Mouse (Mus musculus) spleen, adult 18-20 months (tissue): Measurements from ENCODE around the gene Mettl24.
"Not testable (repeated sequence)": the region's sequence is repeated elsewhere in the genome, so short reads cannot be mapped to it uniquely, and the experiment has no call there.

Source experiments
- DNase-seq, 2 experiments: peaks; one replicate each; pipeline ENCODE4 v3.0.0; 2022; ENCODE audit warnings: mixed read lengths in 2 of 2

Mettl24 gene

GRCm38 (mm10) chr10:40740696-40741095 is 57.6 kb downstream of the Mettl24 start:
- DNase-seq: no peak

DNA sequence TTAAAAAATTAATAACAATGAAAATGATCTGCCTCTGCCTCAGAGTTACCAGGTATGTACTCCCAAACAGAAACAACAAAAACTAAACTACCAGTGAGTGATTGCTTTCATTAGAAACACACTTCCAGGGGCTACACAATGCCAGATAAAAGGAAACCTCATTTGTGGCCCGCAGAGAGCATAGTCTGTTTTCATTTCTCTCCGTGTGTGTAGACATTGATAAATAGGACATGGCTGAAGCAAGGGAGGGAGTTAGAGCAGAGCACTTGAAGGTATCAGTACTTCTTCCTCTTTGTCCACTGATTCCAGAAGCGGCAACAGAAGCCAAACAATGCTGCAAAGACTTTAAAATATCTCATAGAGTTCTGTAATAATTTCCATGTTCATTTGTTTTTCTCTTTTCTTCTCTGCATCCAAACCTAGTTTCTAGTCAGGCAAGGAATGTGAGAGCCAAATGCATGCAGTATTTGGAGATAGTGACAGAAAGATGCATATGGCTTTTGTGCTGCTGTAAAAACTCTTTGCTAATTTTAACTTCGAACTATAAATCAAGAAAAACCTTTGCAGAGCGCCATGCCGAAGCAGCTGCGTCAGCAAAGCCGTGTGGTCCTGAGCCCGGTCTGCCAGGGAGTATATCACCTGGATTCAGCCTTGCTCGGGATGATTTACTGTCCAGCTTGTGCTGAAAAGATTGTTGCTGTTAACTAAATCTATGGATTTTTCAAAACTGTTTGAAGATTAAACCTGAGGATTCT is 67.4 kb downstream of the Mettl24 start:
- DNase-seq: no peak

- DNase-seq: no peak
These were observed 68.1 kb downstream of the Mettl24 start for GRCm38 (mm10) chr10:40751157-40751556.

DNA sequence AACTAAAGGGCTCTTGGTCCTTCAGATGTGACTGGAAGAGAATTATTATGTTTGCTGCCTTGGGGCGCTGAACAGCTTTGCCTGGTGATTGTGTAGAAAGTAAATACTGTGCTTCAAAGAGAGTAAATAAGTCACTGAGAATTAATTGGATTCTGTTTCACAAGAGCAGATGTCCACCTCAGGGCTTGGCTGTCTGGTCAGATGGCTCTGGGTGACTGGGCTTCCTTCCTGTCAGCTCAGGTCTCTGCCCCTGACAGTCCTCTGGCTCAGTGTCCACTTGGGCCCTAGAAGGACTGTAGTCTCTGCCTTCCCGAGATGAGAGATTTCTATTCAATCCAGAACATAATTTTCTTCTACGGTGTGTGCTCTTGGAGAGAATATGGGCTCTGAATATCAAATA is 70.0 kb downstream of the Mettl24 start:
- DNase-seq: no peak

- no peak for DNase-seq
These were observed 75.3 kb downstream of the Mettl24 start for GRCm38 (mm10) chr10:40758171-40759010.

DNA sequence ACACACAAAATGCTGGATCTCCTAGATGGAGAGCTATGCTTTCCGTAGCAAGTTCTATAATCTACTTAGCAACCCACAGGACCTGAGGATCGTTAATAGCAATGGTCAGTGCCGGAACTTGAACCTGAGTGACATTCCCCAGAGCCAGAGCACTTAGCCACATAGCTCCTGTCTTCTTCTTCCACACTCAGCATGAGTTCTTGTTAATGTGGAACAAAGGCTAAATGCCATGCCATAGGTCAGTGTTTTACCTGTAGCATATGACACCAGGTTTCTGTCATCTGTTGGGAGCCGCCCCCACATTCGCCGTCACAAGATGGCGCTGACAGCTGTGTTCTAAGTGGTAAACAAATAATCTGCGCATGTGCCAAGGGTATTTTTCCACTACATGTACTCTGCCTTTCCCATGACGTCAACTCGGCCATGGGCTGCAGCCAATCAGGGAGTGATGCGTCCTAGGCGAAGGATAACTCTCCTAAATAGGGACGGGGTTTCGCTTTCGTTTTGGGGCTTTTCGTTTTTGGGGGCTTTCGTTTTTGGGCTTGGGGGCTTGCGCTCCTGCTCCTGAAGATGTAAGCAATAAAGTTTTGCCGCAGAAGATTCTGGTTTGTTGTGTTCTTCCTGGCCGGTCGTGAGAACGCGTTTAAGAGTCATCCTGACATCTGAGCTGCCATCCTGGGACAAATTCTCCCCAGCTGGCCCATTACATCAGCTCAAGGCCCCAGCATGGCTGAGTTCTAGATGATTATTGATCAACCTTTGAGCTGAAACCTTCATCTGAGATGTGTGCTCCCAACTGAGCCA is 76.5 kb downstream of the Mettl24 start:
- DNase-seq: not testable (repeated sequence)

GRCm38 (mm10) chr10:40760195-40761009 is 77.3 kb downstream of the Mettl24 start:
- no peak for DNase-seq

DNA sequence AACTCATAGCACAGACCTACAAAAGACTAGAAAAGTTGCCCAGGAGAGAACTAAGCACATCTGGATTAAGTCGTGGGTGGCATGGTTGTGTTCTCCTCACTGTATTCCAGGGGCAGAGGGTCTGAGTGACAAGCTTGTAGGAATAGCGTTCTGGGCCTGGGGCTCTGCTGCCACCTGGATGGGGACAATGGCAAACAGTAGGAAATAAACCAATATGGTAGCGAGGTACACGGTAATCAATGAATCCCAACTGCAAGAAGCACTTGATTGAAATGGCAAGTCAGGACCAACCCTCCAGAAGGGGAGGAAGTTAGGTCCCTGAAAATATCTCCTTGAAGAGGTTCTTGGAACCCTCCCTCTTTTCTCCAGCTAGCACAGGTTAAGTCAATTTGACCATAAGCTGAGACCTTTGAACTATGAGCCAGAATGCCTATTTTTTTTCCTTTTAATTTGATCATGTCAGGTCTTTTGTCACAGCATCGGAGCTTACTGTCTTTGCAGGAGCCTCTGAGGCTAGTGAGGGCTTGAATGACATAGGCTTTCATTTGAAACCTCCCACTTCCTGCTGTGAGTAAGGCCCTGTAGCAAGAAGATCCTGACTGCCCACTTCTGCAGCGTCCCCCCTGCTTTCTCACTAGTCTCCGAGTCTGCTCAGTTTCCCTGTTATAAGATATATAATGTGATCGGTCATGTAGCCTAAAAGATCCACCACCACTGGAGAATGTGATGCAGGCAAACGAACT is 78.1 kb downstream of the Mettl24 start:
- no peak for DNase-seq

DNA sequence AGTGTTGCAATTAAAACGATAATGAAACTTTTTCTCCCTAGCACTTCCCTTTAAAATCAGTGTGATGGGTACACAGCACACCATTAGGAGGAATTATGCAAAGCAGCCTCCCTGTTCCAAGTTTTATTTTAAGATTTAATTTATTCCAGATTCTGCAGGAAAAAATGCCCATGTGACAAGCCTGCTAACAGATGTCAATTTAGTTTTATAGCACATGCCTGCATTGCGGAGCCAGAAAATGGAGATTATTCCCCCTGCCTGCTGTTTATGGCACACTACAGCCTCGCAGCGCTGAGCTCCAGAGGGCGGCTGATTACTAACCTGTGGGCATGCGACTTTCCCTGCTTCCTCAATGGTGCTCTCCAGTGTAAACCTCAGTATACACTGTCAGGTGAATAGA is 79.5 kb downstream of the Mettl24 start:
- DNase-seq: no peak

GRCm38 (mm10) chr10:40763084-40763720 is 80.1 kb downstream of the Mettl24 start:
- DNase-seq: no peak

DNA sequence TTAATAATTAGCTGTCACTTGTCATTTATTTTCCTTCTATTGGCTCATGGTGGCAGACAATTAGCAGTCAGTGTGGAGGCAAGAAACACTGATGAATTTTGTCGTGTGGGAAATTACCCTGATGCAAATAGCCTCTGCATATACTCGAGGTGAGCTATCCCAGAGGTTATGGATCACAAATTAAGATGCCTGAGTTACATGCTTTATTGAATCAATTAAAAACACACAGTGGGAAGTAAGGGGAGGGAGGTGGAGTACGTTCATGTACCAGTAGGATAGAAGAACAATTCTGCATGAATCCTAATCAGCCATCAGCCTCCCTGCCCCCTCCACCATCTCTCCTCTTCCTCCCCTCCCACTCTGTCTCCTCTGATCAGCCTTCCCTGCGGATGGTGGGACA is 89.2 kb downstream of the Mettl24 start:
- DNase-seq: no peak

GRCm38 (mm10) chr10:40775151-40775550 is 92.1 kb downstream of the Mettl24 start:
- DNase-seq: no peak

DNA sequence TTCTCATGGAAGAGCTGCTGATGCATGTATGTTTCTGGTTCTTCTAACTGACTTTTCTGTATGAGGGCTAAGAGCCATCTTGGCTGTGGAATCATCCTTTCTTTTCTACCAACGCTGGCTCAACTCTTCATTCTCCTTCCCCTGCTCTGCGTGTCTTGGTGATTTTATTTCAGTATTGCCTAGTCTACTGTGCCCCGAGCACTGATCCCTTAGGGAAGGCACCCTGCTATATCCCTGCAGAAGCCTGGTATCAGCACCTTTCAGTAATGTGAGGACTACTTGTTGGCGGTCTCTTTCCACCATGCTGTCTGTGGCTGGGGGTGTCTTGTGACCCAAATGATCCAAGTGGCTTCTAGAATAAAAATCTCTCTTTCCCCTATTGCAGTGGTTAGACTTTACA is 92.6 kb downstream of the Mettl24 start:
- DNase-seq: no peak

DNA sequence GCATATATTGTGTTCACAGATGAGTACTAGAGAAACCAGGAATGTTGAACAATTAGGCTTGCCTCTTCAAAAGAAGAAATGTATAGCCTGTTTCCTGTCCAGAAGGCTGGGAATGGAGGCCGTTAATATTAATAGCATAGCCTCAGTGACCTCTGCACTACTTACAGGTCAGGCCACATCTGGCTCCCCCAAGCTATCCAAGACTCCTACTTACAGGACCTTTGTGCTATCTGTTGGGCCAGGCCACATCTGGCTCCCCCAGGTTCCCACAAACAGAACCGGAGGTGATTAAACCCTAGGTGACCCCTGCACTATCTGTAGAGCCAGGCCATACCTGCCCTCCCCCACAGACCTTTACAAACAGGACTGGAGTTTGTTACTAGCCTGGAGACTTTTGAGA is 94.1 kb downstream of the Mettl24 start:
- no peak for DNase-seq

- DNase-seq: no peak
These were observed 95.4 kb downstream of the Mettl24 start for GRCm38 (mm10) chr10:40778472-40778871.

DNA sequence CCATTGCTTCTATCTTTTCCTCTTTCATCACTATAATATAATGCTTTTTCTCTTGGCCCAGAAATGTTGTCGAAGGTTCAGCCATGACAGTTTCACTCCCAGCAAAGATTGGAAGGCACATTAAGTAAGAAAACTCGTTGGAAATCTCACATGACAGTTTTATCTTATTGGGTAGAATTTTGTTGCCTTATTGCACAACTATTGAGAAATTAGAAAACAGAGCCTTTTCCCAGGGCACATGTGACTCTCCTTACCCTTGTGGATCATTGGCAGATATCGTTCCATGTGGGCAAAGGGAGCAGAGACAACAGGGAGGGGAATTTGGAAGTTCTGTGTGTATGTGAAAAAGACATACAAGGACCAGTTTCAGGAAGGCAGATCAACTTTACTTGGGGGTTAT is 107.3 kb downstream of the Mettl24 start:
- DNase-seq: no peak

GRCm38 (mm10) chr10:40792115-40792514 is 109.0 kb downstream of the Mettl24 start:
- no peak for DNase-seq

GRCm38 (mm10) chr10:40805221-40805620 is 122.1 kb downstream of the Mettl24 start:
- DNase-seq: no peak

GRCm38 (mm10) chr10:40806221-40806620 is 123.1 kb downstream of the Mettl24 start:
- no peak for DNase-seq

DNA sequence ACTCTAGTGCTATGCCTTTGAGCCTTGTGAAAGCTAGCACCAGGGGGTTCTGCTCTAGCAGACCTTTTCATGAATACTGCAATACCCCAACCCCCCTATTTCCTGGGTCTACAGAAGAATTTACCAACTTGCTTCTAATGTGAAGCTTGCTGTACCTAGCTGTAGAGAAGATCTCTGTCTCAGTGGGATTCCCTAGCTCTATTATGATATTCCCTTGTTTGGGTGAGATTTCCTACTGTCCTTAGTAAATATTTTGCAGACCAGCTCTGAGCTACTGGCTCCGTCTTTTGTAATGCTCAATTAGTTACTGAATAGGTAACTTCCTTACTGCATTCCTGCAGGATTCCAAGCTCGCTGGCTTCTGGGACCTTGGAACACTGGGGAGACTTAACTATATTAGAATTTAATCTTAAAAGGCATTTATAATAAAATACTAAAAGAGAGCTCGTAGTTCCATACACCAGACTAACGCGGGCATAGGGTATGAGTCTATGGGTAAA is 126.4 kb downstream of the Mettl24 start:
- DNase-seq: not testable (repeated sequence)

GRCm38 (mm10) chr10:40813627-40814026 is 130.5 kb downstream of the Mettl24 start:
- no peak for DNase-seq
